Mouse (Mus musculus): ENCODE data around the gene Wdr1. TPM values are rescaled to one million over a fixed set of nuclear protein-coding genes. Genes with fewer than 3 reads are reported as not detected.

Wdr1 gene
- total RNA-seq, 2 experiments from 2014 or later = 38.3 to 70.3 TPM

DNA sequence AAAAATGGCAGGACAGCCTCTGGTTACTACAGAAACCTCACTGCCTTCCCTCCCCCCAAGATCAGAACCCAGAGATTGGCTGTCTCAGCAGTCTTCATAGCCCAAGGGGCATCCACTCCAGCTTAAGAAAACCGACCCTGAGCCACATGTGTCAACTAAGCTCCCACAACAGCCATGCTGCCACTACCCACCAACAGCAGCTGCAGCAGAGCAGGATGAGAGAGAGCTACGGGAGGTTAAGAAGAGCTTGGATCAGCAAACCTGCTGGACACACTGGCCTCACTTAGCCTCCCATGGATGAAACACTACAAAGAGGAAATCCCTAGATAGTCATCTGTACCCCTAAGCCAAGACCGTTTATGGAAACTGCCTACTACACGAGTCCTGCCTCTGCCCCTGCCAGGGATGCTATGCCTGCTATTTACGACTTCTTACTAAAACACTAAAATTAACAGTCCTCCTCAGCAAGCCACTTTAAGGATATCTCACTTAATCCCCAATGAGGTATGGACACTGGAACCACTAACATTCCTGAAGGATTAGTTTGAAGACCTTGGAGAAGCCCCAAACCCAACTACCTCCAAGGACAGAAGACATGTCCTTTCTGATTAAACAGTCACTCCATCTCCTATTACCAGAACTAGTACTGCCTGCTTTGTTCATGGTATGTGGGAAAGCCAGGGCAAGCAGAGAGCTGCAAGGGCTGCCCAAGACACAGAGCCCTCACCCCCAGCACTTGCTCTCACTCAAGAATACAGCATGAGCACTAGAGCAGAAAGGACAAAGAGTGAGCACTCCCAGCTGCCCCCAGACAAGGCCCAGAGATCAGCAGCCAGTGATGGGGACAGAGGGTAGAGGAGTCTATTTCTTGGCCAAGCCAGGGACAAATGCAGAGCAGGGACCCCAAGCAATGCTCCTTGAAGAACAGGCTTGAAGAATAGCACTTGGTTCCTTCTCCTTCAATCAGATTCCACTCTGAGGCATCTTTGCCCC, 18.3 kb downstream of the Wdr1 start:
- peak; percentile 62 for DNase-seq (ENCODE audit: low spot score)

- no peak for DNase-seq (ENCODE audit: low spot score)
Measured at GRCm38 (mm10) chr5:38543496-38544217, 19.4 kb downstream of the Wdr1 start.

- DNase-seq (ENCODE audit: low spot score) = peak; percentile 79
Measured at GRCm38 (mm10) chr5:38541728-38542127, 21.3 kb downstream of the Wdr1 start.

- DNase-seq (ENCODE audit: low spot score) = no peak
Measured at GRCm38 (mm10) chr5:38540898-38541297, 22.1 kb downstream of the Wdr1 start.

DNA sequence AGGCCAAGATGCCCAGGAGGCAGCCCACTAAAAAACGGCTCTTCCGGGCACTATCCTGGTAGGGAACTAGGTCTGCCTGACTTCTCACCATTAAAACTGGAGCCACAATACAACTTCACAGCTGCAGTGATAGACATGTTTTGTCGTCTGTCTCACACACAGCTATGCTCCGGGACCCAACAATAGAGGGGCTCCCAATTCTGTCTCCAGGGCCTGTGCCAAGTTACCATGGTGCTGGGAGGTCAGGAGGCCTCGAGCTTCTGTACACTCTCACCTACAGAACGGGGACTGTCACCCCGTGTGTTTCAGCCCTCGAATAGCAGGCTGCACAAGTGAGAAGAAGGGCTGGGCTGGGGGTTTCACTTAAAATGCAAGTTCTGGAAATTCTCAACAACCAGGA, 24.5 kb downstream of the Wdr1 start:
- no peak for DNase-seq (ENCODE audit: low spot score)

GRCm38 (mm10) chr5:38537845-38538244, 25.2 kb downstream of the Wdr1 start:
- DNase-seq (ENCODE audit: low spot score) = no peak

GRCm38 (mm10) chr5:38536822-38537221, 26.2 kb downstream of the Wdr1 start:
- peak; percentile 75 for DNase-seq (ENCODE audit: low spot score)

DNA sequence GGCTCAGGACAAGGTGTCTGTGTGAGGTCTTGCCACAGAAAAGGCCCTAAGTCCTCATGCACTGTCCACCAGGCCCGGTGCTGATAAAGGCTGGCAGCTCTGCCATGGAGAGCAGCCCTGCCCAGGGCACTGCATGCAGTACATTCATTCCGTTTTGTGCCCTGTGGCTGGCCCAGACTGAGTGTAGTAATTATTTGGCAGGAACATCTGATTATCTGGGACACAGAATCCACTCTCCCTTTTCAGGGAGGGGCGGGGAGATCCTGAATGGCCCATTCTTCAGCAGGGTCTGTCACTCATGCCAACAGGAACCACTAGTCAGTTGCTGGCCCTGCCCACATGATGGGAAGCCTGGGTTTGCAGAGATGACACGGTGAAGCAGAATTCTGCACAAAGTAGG, 30.9 kb downstream of the Wdr1 start:
- no peak for DNase-seq (ENCODE audit: low spot score)

GRCm38 (mm10) chr5:38529724-38530428, 33.1 kb downstream of the Wdr1 start:
- DNase-seq (ENCODE audit: low spot score) = no peak

- DNase-seq (ENCODE audit: low spot score) = no peak
Measured at GRCm38 (mm10) chr5:38522977-38523376, 40.0 kb downstream of the Wdr1 start.

DNA sequence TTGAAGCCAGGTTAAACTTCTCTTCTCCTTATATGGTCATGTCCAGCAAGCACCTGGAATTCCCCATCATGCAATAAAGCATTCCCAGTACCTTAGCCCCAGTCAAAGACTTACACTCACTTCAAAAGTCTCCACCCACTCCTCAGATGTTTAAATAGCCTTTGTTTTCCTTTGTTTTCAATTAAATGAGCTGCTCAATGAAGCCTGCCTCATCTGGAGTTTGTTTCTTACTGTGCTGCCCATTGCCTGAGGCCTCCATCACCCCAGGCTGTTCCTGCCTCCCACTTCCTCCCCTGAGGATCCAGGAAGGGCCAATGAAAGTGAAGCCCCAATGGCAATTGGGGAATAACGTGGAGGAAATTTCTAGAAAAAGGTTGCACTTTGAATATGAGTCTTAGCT, 42.2 kb downstream of the Wdr1 start:
- no peak for DNase-seq (ENCODE audit: low spot score)

GRCm38 (mm10) chr5:38516267-38516666, 46.8 kb downstream of the Wdr1 start:
- no peak for DNase-seq (ENCODE audit: low spot score)

- DNase-seq (ENCODE audit: low spot score) = no peak
Measured at GRCm38 (mm10) chr5:38512991-38513390, 50.0 kb downstream of the Wdr1 start.

- no peak for DNase-seq (ENCODE audit: low spot score)
Measured at GRCm38 (mm10) chr5:38509568-38509967, 53.5 kb downstream of the Wdr1 start.

GRCm38 (mm10) chr5:38505435-38505765, 57.6 kb downstream of the Wdr1 start:
- no peak for DNase-seq (ENCODE audit: low spot score)

GRCm38 (mm10) chr5:38504747-38505434, 58.1 kb downstream of the Wdr1 start:
- DNase-seq (ENCODE audit: low spot score) = no peak

- no peak for DNase-seq (ENCODE audit: low spot score)
Measured at GRCm38 (mm10) chr5:38504116-38504515, 58.9 kb downstream of the Wdr1 start.

- no peak for DNase-seq (ENCODE audit: low spot score)
Measured at GRCm38 (mm10) chr5:38502992-38503391, 60.0 kb downstream of the Wdr1 start, which contains the start of gene Slc2a9. Slc2a9 (minus strand) TSS chr5:38503143.

GRCm38 (mm10) chr5:38500043-38500442, 63.0 kb downstream of the Wdr1 start:
- DNase-seq (ENCODE audit: low spot score) = no peak

DNA sequence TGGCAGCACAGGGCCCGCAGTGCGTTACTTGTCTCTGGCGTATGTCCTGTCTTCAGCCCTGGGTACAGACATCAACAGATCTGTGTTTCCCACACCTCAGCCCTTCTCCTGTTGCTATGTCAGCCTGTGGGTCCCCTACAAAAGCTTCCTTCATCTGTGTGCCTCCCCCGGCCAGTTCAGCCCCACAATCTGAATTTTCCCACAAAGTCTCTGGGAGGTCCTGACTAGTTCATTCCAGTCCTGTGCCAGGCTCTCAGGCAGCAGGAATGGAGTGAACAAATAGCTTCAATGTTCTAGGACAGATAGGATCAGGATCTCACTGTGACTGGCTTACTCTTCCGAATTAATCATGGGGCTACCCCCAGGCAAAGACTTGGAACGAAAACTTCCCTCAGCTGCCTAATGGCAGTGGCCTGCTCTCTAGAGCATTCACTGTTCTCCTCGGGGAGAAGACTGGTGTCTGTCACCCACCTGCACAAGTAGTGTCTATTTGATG, 63.7 kb downstream of the Wdr1 start:
- DNase-seq (ENCODE audit: low spot score) = no peak

DNA sequence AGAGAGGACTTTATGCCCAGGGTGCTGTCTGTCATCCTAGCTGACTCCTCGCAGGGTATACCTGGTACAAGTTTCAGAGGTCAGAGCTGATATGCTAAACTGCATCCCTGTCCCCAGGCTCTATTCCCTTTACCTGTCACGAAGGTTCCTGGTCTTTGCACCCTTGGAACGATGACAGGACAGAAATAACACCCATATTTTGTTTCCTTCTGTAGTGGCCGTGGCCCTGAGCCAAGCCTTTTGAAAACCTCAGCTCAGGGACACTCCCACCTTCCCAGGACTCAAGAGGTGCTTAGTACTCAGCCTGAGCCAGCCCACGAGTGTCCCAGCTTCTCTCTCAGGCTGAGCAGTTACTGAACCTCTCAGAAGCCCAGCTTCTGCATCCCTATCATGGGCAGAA, 64.5 kb downstream of the Wdr1 start:
- no peak for DNase-seq (ENCODE audit: low spot score)
